Mouse (Mus musculus) fibroblast of lung, adult 2 months (primary cell): ENCODE data around the gene F7.
A peak's percentile ranks its signal among the peaks of the same experiment; 100 is the strongest.

ENCODE experiments used
- DNase-seq: peaks from one replicate; pipeline ENCODE4 v3.0.0-alpha.2; 2011; ENCODE audit warnings: low read depth

F7 gene

DNA sequence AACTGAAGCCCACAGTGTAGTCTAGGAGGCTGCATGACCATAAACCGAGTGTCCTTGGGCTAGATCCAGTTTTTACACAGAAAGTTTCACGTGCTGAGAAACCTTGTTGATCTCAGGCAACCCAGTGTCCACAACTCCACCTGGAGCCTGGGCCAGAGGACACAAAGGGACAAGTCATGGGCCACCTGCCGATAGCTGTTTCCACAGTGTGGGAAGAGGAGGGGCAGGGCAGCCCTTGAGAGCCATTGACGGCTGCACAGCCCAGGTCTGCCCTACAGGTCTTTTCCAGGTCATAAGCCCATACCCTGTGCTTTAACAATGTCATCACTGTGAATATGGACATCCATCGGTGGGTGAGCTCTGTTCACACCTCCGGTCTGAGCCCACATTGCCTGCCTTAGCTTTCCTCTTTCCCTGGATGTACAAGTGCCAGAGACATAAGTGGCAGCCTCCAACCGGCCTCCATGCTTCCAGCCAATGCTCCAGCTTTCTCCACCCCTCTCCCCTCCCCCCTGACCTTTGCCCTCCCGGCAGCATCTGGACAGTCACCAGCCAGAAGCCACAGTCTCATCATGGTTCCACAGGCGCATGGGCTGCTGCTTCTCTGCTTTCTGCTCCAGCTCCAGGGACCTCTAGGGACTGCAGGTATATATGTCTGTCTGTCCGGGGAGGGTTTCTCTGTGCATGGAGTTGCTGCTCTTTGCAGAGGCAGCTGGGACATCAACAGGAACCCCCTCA is at the start of gene F7:
Gene F7 (plus strand): TSS at position 548 of the 738 bp plus-strand sequence.
- DNase-seq, result no peak

DNA sequence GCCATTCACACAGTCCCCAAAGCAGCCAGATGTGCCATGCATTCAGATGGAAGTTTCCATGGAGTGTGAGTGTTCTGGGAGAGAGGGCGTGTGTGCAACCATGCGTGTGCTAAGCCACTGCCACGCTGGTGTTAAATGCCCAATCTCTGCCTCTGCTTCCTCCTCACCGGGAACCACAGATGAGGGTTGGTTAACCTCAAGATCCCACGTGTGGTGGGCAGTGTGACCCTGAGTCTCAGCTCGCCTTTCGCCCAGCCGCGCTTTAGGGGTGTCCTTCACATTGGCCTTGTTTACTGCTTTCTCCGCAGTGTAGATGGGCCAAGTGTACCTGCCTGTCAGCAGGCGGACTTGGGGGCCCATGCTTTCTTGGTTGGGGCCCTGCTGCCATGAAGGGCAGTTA is 49.5 kb upstream of the F7 start:
- no peak for DNase-seq

DNA sequence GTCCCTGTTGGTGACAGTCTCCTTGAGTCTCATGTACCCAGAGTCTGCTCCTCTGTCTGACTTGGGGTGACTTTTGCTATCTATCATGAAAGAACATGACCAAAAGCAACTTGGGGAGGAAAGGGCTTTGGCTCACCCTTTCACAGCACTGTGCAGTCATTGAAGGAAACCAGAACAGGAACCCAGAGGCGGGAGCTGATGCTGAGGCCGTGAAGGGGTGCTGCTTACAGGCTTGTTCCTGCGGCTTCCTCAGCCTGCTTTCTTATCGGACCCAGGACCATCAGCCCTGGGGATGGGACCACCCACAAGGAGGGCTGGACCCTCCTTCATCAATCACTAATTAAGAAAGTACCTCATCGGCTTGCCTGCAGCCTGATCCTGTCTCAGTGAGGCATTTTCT is 49.1 kb upstream of the F7 start:
- DNase-seq, result no peak

DNA sequence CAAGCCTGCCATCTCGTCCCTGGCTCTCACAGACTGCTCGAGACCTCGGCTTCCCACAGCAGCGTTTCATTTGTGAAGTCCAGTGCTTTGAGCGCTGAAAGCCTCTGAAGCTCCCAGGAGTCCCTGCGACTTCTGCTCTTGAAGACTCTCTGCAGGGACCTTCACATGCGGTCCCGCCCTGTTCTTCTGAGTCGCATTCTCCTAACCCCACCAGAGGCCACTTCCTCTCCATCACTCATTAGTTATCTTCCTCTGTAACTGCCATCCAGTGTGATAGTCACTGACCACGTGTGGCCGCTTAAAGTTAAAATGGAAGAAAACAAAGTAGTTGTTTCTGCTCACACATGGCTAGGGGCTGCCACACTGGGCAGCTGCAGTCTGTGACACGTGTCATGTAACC is 48.5 kb upstream of the F7 start:
- DNase-seq, result no peak

DNA sequence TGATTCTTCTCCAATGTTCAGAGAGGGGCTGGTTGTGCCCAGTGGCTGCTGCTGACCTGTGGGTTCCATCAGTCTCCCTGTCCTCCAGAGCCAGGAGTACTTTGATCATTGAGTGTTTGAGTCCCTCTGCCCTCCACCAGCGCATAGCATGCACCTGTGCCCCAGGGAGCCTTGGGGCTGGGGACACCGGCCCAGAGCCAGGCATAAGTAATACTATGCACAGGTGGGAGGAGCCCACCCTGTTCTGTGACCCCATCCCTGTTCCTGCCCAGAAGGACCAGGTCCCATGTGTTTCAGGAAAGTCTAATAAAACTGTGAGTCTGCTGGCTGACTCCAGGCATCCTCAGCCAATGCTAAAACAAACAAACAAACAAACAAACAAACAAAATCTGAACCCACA is 47.5 kb upstream of the F7 start:
- no peak for DNase-seq

DNA sequence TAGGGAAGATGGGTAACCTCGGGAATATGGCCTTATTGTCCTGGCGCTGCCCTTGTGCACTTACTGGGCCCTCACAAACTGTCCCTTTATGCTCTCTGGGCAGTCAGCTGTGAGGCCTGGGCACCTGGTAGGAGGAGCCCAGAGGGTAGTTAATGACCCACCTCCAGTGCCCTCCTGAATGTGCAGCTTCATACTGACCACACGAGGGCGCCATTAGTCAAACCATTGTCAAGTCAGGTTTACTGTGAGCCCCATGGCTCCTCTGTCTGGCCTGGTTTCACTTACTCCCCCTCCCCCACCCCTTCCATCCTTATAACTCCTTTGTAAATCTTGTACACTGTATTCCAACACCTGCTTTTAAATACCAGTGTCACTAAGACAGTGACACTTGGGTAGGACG is 47.1 kb upstream of the F7 start:
- DNase-seq, result peak; percentile 38

DNA sequence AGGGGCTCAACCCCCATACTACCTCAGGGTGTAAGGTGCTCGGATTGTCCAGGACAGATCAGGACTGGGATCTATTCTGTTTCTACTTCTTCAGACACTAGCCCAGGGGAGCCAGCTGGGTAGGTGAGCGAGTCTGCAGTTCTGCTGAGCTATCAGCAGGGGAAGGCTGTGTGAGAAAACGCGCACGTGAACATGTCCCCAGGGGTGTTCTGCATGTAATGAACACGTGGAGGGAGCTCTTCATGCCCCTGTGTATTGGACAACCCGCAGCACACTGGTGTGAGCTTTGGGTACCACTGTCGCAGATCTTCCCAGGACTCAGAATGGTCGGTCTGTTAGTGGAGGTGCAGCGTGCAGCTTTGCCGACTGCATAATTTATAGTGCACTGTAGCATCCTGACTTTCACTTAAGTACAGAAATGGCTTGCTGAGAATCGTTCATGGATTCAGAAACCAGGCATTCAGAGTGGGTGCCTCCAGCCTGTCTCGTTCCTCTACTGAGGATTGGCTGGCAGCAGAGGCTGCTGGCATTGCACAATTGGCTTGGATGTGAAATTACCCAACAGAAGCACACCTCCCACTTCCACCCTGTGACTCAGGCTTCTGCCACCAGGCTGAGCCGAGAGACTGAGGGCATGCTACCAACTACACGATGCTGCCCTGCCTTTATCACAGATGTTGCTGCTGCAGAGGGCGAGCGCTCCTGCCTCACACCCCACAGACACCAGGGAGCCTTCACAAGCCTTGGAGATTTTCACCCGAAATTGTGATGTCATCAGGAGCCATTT is 42.0 kb upstream of the F7 start:
- peak; percentile 82 for DNase-seq

DNA sequence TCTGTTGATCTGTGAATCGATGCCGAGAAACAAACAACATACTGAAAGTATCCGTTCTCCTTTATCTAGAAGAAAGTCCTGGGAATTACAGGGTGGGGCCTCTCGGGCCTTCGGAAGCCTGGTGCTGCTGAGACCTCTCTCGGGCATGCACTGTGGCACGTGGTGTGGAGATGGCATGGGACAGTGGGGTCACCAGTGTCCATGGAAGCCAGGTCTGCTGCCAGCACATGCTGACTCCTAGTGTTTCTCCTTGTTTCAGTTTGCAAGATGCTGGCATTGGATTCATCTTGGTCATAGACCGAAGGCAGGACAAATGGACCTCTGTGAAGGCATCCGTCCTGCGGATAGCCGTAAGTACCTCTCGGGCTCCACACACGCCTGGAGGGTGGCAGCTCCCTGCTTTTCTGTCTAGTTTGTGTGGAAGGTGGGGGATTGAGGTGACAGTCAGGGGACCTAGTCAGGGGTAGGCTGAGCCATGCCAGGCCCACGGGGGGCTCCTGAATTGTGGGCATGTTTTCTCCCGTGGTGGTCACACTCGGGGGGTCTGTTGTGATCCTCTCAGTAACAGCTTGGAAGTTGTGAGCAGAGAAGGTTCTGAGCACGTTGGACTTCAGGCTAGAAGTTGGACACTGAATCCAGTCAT is 41.1 kb upstream of the F7 start:
- no peak for DNase-seq

DNA sequence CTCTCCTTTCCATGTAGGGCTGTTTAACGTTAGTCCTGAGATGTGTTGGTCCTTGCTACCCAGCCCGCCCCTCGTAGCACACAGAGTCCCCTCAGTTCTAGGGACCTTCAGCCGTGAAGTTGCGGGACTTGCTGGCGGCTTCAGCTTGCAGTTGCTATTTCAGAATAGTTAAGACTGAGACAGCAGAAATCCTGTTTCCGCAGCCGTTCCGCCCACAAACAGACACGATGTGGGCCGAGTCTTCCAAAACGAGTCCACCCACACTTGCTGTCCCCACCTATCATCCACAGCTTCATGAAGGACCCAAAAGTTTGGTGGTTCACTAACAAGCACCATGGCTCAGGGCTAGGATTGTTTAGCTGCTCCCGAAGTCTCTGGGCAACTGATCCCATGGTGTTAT is 40.6 kb upstream of the F7 start:
- DNase-seq, result no peak

DNA sequence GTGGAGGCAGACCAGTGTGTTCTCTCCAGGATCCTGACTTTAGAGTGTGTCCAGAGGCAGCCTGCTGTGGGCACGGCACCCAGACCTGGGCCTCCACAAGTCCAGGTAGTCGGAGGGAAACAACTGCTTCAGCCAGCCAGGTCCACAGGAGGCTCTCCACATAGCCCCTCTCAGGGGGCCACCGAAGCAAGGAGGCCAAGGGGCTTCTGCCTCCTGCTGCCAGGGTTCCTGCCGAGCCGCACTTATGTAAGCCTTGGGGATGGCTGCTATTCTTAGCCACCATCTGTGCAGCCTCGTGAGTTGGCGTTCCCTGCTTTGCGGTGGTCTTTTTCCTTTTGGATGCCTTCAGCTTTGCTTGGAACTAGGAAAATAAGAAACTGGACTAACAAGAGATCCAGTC is 38.3 kb upstream of the F7 start:
- DNase-seq, result no peak

DNA sequence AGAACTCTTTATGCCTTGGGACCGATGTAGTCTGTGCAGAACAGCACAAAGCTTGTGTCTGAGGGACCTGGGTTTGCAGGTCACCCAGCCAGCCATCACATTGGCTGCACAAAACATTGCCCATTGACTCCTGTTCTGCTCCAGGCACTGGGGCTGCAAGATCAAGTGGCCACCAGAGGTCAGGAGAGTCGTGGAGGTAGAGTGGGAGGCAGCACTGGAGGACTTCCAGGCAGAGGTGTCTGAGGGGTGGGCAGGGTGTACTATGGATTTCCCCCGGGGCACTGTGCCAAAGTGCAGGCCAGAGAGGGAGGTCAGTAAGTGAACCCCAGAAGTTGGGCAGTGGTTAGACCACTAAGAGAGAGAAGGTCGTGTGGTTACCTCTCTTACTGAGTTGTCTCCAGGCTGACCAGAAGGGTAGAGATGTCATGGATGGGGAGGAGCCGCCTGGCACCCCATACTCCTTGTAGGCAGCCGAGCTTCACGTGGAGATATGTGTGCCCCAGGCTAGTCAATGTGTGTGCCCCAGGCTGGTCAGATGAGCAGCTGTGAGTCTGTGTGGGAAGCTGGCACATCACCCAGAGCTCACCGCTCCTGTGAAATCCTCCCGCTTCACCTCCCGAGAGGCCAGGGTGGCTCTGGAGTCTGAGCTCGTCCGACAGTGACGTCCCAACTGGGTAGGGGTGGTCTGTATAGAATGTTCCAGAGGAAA is 37.0 kb upstream of the F7 start:
- no peak for DNase-seq

DNA sequence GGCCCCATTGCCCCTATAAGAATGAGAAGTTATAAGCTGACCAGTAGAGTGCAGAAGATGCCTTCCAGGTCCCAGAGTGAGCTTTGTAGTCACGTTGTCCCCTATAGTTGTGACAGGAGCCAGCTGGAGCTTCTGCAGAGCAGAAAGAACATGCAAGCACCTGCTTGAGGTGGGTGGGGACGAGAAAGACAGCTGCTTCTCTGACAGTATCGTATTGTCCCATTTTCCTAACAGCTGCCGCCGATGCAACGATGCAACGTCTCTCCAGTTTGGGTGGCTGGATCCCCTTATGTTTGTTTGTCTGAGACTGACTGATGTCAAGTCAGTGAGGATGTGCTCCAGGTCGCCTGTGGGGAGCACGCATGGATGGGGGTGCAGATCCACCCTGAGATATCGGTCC is 34.4 kb upstream of the F7 start:
- DNase-seq, result no peak

DNA sequence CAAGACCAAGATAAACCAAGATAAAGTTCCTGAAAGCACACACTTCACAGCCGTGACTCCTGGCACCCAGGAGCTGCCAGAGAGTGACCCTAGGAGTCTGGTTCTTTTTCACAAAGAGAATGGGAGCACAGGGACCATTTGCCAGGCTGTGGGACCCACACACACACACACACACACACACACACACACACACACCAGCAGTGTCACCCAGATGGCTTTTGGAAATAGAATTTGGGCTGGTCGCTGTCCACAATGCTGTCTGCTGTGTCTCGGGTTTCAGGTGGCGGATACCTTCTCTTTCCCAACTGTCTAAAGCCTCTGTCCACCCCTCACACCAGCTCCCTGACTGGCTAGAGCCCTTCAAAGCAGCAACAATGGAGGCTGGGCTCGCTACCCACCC is 31.4 kb upstream of the F7 start:
- DNase-seq, result no peak

DNA sequence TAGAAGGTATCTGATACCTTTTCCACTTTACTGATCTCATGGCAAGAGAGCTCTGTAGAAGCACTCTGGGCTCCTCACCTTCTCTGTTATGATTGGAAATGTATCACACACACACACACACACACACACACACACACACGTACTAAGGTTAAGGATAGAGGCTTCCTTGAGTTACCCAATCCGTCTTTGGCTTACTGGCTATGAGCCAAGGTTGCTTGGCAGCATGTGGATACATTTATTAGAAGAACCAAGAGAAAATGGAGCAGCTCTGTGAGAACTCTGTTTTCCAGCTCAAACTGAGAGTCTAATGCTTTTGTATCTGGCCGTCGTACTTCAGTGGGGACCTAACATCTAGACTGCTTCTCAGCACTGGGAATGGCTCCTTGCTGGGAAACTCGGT is 30.4 kb upstream of the F7 start:
- DNase-seq, result peak; percentile 60

DNA sequence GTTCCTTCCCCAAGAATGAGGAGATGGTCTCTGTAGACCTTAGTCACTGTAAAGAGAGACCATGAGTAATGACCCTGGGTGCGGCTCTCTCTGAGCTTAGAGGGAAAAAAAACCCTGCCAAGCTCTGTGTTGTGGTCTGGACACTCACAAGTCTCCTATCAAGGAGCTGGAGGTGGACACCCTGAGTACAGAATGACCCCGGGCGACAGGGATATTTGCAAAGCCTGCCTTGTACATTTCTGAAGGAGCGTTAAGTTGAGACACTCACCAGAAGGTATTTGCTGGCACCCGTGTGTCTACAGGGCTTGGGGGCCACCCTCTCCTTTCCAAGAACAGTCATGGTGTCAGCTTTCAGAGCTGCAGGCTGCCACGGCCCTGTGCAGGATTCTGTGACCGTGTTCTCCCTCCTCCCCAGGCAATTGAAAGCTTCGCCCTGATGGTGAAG is 29.0 kb upstream of the F7 start:
- peak; percentile 49 for DNase-seq

DNA sequence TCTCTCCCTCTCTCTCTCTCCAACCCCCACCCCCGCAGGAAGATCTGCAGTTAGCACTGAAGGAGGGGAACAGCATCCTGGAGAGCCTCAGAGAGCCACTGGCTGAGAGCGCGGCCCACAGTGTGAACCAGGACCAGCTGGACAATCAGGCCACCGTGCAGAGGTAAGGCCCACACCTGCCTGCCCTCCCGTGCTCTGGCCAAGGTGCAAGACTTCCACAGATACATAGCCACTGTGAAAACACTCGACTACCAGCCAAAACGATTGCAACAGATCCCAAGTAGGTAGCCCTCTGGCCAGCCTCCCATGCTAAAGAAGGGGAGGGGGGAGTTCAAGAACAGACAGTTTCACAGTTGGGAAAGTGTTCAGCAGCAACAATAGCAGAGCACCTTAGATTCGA is 27.5 kb upstream of the F7 start:
- no peak for DNase-seq

DNA sequence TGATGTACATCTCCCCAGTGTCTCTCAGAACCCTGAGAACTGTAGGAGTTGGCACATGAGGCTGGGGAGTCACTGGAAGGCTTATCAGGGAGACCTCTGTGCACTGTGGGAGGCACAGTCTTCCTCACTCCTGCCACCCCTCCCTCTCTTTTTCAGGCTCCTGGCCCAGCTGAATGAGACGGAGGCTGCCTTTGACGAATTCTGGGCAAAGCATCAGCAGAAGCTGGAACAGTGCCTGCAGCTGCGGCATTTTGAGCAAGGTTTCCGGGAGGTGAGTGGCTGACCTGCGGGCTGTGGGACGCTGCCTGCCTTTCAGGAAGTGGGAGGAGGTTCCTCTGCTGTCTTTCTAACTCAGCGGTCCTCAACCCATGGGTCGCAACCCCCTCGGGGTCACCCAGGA is 26.0 kb upstream of the F7 start:
- DNase-seq, result peak; percentile 70

DNA sequence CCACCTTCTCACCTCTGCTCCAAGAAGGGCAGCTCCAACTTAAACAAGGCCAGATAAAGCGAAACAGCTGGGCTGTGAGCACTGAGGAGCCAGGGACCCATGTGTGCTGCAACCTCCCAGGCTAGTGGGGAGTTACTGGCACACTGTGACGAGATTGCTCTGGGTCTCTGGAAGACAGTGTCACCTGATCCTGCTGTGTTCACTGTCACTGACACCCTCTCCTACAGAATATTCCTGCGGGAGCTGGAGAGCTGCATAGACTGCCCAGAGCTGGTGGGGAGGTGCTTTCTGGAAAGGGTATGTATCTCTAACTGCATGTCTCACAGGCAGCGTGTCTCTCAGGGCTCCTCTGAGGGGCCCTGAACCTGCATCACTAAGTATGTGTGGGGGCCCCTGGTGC is 18.4 kb upstream of the F7 start:
- no peak for DNase-seq

DNA sequence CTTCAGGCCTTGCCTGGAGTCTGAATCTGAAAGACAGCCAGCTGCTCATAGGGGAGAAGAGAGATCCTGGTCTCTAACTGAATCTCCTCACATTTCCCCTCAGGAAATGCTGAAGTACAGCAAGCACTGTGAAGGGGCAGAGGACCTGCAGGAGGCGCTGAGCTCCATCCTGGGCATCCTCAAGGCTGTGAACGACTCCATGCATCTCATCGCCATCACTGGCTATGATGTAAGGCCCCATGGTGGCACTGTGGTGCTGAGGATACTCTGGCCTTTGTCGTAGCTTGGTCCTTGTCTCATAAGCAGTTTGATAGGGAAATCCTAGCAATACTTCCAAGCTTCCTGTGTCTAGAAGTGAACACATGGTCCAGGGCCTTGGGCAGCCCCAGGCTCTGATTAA is 15.5 kb upstream of the F7 start:
- DNase-seq, result no peak

DNA sequence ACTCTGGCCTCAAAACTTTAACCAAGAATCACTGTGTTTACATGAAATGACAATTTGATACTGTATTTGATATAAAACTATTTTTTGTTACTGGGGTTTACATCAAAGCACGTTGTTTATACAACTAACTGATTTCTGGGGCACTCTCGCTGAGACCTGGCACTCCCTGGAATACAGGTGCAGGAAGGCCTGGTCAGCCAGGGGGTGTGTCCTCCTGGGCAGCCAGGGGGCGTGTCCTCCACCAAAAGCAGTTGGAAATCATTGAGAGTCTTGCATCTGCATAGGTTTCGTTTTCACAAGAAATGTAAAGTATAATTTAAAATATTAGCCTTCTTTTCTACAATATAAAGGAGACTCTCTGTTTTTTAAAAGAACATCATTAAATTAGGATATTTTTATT is 6.3 kb upstream of the F7 start:
- no peak for DNase-seq

DNA sequence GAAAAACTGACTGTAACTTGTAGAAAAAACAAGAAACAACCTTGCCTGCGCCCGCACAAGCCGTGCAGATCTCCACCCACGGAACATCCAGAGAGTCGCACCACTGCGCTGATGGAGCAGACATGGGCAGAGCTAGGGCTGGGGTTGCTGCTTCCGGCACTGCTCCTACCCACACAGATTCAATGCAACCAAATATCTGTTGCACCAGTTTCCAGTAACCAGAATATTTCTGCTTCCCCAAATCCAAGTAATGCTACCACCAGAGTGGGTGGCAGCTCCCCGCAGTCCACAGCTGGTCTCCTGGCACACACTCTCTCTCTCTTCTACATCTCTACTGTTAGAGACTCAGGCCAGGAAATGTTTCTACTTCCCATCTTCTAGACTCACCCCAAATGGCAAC is 4.0 kb upstream of the F7 start:
- DNase-seq, result no peak

DNA sequence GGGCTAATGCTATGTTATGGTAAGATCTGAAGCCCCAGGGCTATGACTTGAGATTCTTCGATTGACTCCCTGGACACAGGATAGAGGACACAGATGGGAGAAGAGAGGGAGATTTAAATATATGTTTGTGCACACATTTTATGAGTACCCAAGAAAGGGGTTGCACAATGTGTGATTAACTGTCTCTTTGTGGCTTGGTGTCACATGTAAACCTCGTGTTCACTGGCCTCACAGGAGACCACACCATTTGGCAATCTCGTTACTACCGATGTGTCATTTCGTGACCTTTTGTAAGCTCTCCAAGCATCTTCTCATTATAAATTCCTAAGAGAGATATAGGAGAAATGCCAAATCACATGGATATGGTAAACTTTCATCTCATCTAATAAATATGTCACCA is 1.8 kb downstream of the F7 start:
- DNase-seq, result no peak

DNA sequence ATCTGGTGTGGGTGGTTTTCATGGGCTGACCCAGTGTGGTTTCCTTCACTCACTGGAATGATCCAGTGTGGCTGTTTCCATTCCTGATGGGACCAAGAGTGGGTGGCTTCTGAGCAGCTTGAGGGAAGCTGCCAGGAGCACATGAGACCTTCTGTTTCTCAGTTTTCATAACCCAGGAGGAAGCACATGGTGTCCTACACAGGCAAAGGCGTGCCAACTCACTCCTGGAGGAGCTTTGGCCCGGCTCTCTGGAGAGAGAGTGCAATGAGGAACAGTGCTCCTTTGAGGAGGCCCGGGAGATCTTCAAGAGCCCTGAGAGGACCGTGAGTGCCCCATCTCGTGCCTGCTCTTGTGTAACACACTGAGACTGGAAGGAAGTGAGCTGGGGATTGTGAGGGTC is 2.6 kb downstream of the F7 start:
- peak; percentile 29 for DNase-seq
